Mouse (Mus musculus): ENCODE data around the gene Ints14. TPM values are rescaled to one million over a fixed set of nuclear protein-coding genes. Genes with fewer than 3 reads are reported as not detected.

The Ints14 gene
- polyA plus RNA-seq, 1 experiment from 2014 or later: 74.0 TPM

GRCm38 (mm10) chr9:65015461-65016222 is 54.9 kb downstream of the Ints14 start:
- Histone ChIP-seq H3K4me1 (peaks cover 52% of the 10 kb centered on the region), H3K27ac (replicated peaks) (no peak overlapping the region), H3K9me3 (replicated peaks) (no peaks in the 10 kb centered on the region), H3K4me3 (no peak overlapping the region), H3K36me3 (peaks cover 7% of the 10 kb centered on the region), H3K27me3 (ENCODE audit: low read depth, poor library complexity, severe bottlenecking) (no peaks in the 10 kb centered on the region)
- no peak for DNase-seq (ENCODE audit: low spot score)
- 86% methylated on average over 7 of the region's 7 CpGs for WGBS

DNA sequence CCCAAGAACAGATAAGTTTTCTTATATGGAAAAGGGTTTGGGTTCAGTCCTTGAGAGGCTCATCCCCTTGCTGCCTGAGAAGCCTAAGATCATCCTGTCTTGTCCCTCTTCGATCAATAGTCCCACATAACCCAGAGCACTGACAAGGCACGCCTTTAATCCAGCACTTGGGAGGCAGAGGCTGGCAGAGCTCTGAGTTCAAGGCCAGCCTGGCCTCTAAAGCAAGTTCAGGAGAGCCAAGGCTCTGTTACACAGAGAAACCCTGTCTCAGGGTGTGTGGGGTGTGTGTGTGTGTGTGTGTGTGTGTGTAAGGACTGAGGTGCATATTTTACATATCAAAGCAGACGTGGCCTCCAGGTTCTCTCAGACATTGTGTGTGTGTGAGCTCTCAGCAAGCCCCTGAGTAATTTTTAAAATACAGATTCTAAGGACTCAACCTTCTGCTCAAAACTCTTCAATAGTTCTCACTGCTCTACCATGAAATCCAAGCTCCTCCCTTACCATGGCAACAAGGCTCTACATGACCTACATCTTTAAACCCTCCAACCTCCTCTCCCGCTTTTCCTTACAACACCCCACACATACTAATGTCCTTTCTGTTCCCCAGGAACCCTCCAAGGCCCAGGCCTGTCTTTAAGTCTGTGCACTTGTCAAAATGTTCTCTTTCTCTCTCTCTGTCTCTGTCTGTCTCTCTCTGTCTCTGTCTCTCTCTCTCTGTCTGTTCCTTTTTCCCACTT is 55.7 kb downstream of the Ints14 start:
- H3K27ac ChIP-seq (replicated peaks): peak overlapping the region; percentile 19; the same call in 1 of the 2 replicates
- H3K36me3 ChIP-seq: peaks cover 2% of the 10 kb centered on the region; the same call in 1 of the 2 replicates
- H3K9me3 ChIP-seq (replicated peaks): no peaks in the 10 kb centered on the region
- H3K27me3 ChIP-seq (ENCODE audit: low read depth, poor library complexity, severe bottlenecking): no peaks in the 10 kb centered on the region
- no peak overlapping the region for H3K4me3 ChIP-seq
- 87% methylated on average over 4 of the region's 4 CpGs for WGBS
- H3K4me1 ChIP-seq: peaks cover 59% of the 10 kb centered on the region
- no peak for DNase-seq (ENCODE audit: low spot score)

DNA sequence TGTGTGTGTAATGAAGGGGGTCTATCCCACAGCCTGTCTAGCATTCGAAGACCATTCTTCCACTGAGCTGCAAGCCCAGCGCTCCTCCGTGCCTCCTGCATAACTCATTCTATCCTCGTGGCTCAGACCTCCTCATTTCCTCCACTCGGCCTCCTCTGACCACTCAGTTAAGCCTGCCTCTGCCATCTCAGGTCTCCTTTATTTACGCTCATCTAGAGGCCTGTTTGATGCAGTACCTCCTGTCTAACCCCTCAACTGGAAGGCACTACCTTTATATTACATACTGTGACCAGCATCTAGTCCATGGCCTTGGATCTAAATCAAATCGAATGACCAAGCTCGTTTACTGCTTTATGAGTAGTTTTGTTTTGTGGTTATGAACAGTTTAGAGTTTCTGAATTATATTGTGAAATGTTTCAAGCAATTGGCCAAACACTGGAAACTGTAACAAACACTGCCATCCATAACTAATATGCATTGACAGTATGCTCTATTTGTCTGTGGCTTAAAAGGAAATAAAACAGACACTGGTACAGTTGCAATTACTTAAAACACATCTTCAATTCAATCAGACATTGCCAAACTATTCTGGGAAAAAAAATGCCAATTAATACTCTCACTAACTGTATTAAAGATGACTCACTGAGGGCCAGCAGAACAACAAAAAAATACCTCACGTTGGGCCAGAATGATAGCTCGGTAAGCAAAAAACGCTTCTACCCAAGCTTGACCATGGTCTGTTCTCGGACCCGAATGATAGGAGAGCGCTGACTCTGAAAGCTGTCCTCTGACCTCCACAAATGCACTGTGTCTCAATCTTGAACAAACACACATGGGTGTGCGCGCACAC is 56.5 kb downstream of the Ints14 start:
- WGBS: 93% methylated on average over 16 of the region's 16 CpGs
- Histone ChIP-seq H3K4me1 (peaks cover 66% of the 10 kb centered on the region), H3K4me3 (no peak overlapping the region), H3K9me3 (replicated peaks) (no peaks in the 10 kb centered on the region), H3K27ac (replicated peaks) (no peak overlapping the region), H3K36me3 (peaks cover 2% of the 10 kb centered on the region; the same call in 1 of the 2 replicates), H3K27me3 (ENCODE audit: low read depth, poor library complexity, severe bottlenecking) (no peaks in the 10 kb centered on the region)
- DNase-seq (ENCODE audit: low spot score): no peak

DNA sequence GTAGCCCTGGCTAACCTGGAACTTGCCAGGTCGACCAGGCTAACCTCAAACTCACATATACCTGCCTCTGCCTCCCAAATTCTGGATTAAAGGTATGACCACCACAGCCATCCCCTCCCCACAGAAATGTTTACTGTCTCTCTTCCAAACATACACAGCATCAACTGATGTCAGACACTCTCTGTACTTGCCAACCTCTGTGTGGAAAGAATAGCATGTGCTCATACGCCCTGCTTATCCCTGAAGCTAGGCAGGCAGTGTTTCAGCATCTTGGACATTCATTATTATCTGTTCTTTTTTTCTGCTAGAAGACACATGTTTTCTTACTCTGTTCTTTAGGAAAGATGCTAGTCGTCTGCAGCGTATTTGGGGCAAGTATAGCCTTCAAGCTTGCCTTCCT is 57.2 kb downstream of the Ints14 start:
- peaks cover 72% of the 10 kb centered on the region for H3K4me1 ChIP-seq
- WGBS: 88% methylated on average over 4 of the region's 4 CpGs
- H3K9me3 ChIP-seq (replicated peaks): no peaks in the 10 kb centered on the region
- DNase-seq (ENCODE audit: low spot score): no peak
- H3K27ac ChIP-seq (replicated peaks): no peak overlapping the region
- H3K4me3 ChIP-seq: no peak overlapping the region
- H3K36me3 ChIP-seq: peaks cover 2% of the 10 kb centered on the region; the same call in 1 of the 2 replicates
- peaks cover 5% of the 10 kb centered on the region for H3K27me3 ChIP-seq (ENCODE audit: low read depth, poor library complexity, severe bottlenecking)

- Histone ChIP-seq H3K4me3 (0 out of 2 replicates have a peak overlapping the region, but pooled peaks have one; percentile 93), H3K27ac (replicated peaks) (0 out of 2 replicates have a peak overlapping the region, but pooled peaks have one; percentile 28), H3K36me3 (peaks cover 2% of the 10 kb centered on the region; the same call in 1 of the 2 replicates), H3K9me3 (replicated peaks) (no peaks in the 10 kb centered on the region), H3K4me1 (peaks cover 72% of the 10 kb centered on the region), H3K27me3 (ENCODE audit: low read depth, poor library complexity, severe bottlenecking) (peaks cover 12% of the 10 kb centered on the region)
- no peak for DNase-seq (ENCODE audit: low spot score)
- 82% methylated on average over 3 of the region's 3 CpGs for WGBS
Measured at GRCm38 (mm10) chr9:65018588-65019121, 58.0 kb downstream of the Ints14 start.

DNA sequence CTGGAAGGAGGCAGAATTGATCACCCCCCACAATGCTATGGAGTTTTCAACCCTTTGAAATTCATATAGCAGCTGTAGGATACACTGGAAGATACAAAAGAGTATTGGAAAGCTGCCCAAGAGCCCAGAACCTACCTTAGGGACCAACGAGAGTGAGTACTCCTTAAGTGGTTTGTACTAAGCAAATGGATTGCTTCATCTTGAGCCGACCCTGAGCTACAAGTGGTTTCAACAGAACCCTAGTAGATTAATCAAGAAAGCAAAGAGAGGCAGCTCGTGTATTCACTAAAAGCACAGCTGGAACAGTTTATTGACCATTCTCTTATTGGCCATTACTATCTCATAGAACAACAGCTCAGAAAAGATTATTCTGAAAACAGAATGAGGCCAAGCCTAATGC is 58.4 kb downstream of the Ints14 start:
- Histone ChIP-seq H3K27me3 (ENCODE audit: low read depth, poor library complexity, severe bottlenecking) (peaks cover 14% of the 10 kb centered on the region), H3K9me3 (replicated peaks) (no peaks in the 10 kb centered on the region), H3K36me3 (peaks cover 2% of the 10 kb centered on the region; the same call in 1 of the 2 replicates), H3K27ac (replicated peaks) (0 out of 2 replicates have a peak overlapping the region, but pooled peaks have one; percentile 28), H3K4me1 (peaks cover 72% of the 10 kb centered on the region), H3K4me3 (0 out of 2 replicates have a peak overlapping the region, but pooled peaks have one; percentile 93)
- no peak for DNase-seq (ENCODE audit: low spot score)
- 77% methylated on average over 3 of the region's 3 CpGs for WGBS

DNA sequence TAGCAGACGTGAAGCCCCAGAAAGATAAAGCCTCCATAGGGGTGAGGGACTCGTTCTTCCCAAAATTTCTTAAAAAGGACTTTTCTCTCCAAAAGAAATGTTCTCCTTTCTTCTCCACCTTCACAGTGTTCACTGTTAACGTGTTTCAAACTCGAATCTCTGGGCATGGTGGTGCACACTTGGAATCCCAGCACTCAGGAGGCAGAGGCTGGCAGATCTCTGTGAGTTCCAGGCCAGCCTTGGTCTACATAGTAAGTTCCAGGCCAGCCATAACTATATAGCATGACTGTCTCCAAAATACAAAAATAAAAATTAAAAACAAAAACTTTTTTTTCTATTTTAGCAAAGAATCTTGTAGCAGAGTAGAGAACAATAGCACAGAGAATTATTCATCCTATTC is 59.4 kb downstream of the Ints14 start:
- Histone ChIP-seq H3K4me1 (peaks cover 72% of the 10 kb centered on the region), H3K36me3 (peaks cover 2% of the 10 kb centered on the region; the same call in 1 of the 2 replicates), H3K4me3 (peak overlapping the region; percentile 93), H3K9me3 (replicated peaks) (no peaks in the 10 kb centered on the region), H3K27me3 (ENCODE audit: low read depth, poor library complexity, severe bottlenecking) (peaks cover 14% of the 10 kb centered on the region), H3K27ac (replicated peaks) (no peak overlapping the region)
- no peak for DNase-seq (ENCODE audit: low spot score)
- 89% methylated on average over 4 of the region's 4 CpGs for WGBS

GRCm38 (mm10) chr9:65020991-65021886 is 60.5 kb downstream of the Ints14 start, which contains the start of gene Hacd3:
Gene Hacd3, minus strand, starts transcription at chr9:65021693.
- Histone ChIP-seq H3K4me3 (peak within 1 kb of the TSS; percentile 93), H3K27me3 (ENCODE audit: low read depth, poor library complexity, severe bottlenecking) (peaks cover 14% of the 10 kb centered on the region), H3K9me3 (replicated peaks) (no peaks in the 10 kb centered on the region), H3K36me3 (no peaks in the 10 kb centered on the region), H3K27ac (replicated peaks) (peak within 1 kb of the TSS; percentile 95), H3K4me1 (peaks cover 64% of the 10 kb centered on the region)
- WGBS: under 1% methylated on average over 81 of the region's 81 CpGs
- peak; percentile 95 for DNase-seq (ENCODE audit: low spot score)

DNA sequence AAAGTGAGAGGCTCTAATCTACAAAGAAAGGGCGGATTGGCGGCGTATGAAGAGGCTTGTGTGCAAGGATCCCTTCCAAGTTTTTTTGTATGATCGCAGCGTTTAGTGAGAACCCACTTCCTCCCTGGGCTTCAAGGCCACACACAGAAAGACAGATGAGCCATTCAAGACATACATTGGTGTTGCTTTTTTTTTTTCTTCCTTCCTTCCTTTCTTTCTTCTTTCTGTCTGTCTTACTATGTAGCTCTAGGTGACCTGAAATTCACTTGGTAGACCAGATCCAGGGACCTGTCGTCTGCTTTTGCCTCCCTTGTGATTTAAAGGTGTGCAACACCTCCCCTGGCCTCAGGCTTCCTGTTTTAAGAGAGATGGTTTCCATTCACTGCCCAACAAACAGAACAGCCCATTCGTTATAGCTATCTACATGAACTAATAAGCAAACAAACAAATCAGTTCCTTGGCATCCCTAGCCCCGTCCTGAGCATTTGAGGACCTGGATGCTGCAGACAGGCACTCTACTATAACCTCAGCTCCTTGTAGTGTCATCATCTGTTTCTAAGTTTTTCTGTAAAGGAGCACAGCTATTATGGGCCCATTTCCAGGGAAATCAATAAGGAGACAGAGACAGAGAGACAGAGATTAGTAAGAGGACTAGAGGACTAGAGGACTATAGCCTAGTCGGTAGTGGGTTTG is 61.3 kb downstream of the Ints14 start:
- Histone ChIP-seq H3K4me3 (peak overlapping the region; percentile 93), H3K36me3 (no peaks in the 10 kb centered on the region), H3K9me3 (replicated peaks) (no peaks in the 10 kb centered on the region), H3K27ac (replicated peaks) (peak overlapping the region; percentile 95), H3K4me1 (peaks cover 56% of the 10 kb centered on the region), H3K27me3 (ENCODE audit: low read depth, poor library complexity, severe bottlenecking) (peaks cover 14% of the 10 kb centered on the region)
- WGBS: 22% methylated on average over 9 of the region's 9 CpGs
- DNase-seq (ENCODE audit: low spot score): peak; percentile 24

DNA sequence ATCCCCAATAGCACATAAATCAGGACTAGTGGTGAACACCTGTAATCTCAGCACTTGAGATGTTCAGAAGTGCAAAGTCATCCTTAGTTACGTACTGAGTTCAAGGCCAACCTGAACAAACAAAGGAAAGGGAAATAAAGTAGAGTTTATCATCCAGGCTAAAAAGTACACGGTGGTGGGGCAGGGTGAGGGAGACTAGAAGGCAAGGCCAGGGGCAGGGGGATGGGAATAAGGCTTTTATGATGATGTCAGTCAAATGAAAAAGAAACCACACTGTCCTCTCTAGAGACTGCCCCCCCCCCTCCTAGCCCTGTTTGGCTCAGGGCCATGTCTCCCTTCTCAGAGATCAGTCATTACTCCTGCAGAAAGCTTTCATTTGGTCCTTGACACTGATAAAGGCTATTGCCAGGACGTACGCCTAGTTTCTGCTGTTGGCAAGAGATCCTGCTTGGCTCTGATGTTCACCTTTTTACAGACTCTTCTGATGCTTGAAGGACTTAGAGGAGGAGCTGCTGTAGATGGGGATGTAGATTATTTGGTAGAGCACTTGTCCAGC is 62.0 kb downstream of the Ints14 start:
- no peak for DNase-seq (ENCODE audit: low spot score)
- H3K27me3 ChIP-seq (ENCODE audit: low read depth, poor library complexity, severe bottlenecking): peaks cover 14% of the 10 kb centered on the region
- no peaks in the 10 kb centered on the region for H3K36me3 ChIP-seq
- H3K4me1 ChIP-seq: peaks cover 50% of the 10 kb centered on the region
- H3K9me3 ChIP-seq (replicated peaks): no peaks in the 10 kb centered on the region
- H3K4me3 ChIP-seq: no peak overlapping the region
- no peak overlapping the region for H3K27ac ChIP-seq (replicated peaks)
- WGBS: 95% methylated on average over 4 of the region's 4 CpGs

Measured in midbrain, embryonic 10.5 days (tissue).